ENCODE assay signal across 12 mouse cellular contexts in the genomic region with DNA sequence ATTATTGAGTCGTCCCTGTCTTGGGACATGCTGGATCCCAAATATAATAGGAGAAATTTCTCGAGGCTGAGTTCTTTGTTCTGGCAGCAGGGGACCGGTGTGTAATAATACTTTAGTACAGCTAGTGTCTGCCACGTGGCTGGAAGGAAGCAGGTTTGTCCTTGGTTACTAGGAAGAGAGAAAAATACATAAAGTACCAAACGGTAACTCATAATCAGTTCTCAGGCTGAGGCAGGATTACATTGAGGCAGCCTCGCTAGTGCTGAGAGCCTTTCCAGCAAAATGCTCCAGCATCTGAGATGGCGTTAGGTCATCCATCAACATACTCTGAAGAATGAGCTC. TPM values are rescaled to one million over a fixed set of nuclear protein-coding genes. Genes with fewer than 3 reads are reported as not detected.
DNase-seq lines count a peak whose midpoint lies in the region; ATAC-seq and TF ChIP-seq lines count a peak whose summit lies in the region.
"Had no signal": no experiment of that assay in that cellular context is flagged by ENCODE, and none has a peak within 500 bp of the region (broad histone marks: within the 10 kb centered on the region; RNA-seq: fewer than 3 reads in every experiment).

No protein-coding gene starts in this region.

- H3K4me1 ChIP-seq in embryonic facial prominence, embryonic 12.5 days: no peaks in the 10 kb centered on the region
- no peaks in the 10 kb centered on the region for H3K4me1 ChIP-seq in embryonic facial prominence, embryonic 10.5 days
- no peaks in the 10 kb centered on the region for H3K4me1 ChIP-seq in limb, embryonic 12.5 days (replicated peaks)
- no peaks in the 10 kb centered on the region for H3K4me1 ChIP-seq in limb, embryonic 10.5 days
- H3K4me1 ChIP-seq in embryonic facial prominence, embryonic 14.5 days (ENCODE audit: control insufficient read depth, insufficient read depth, low read length): no peaks in the 10 kb centered on the region
- H3K4me1 ChIP-seq in midbrain, postnatal 0 days (ENCODE audit: insufficient read depth, low read length): 0 out of 2 replicates have a peak, but pooled peaks cover 4% of the 10 kb centered on the region

- H3K9me3 ChIP-seq in embryonic facial prominence, embryonic 12.5 days: no peaks in the 10 kb centered on the region
- no peaks in the 10 kb centered on the region for H3K9me3 ChIP-seq in embryonic facial prominence, embryonic 10.5 days
- no peaks in the 10 kb centered on the region for H3K9me3 ChIP-seq in limb, embryonic 12.5 days
- H3K9me3 ChIP-seq in limb, embryonic 10.5 days (replicated peaks): no peaks in the 10 kb centered on the region
- H3K9me3 ChIP-seq in embryonic facial prominence, embryonic 14.5 days (ENCODE audit: control insufficient read depth, low read length): no peaks in the 10 kb centered on the region
- no peaks in the 10 kb centered on the region for H3K9me3 ChIP-seq in midbrain, postnatal 0 days (ENCODE audit: low read length)

- no peak overlapping the region for H3K4me3 ChIP-seq in embryonic facial prominence, embryonic 12.5 days
- no peak overlapping the region for H3K4me3 ChIP-seq in embryonic facial prominence, embryonic 10.5 days
- H3K4me3 ChIP-seq in limb, embryonic 12.5 days (replicated peaks): no peak overlapping the region
- no peak overlapping the region for H3K4me3 ChIP-seq in limb, embryonic 10.5 days
- H3K4me3 ChIP-seq in embryonic facial prominence, embryonic 14.5 days (ENCODE audit: low read depth, low read length): no peak overlapping the region
- no peak overlapping the region for H3K4me3 ChIP-seq in midbrain, postnatal 0 days (ENCODE audit: low read depth, low read length)

- H3K27me3 ChIP-seq in embryonic facial prominence, embryonic 12.5 days: no peaks in the 10 kb centered on the region
- H3K27me3 ChIP-seq in embryonic facial prominence, embryonic 10.5 days (replicated peaks; ENCODE audit: low read depth, poor library complexity, severe bottlenecking): no peaks in the 10 kb centered on the region
- no peaks in the 10 kb centered on the region for H3K27me3 ChIP-seq in limb, embryonic 12.5 days
- no peaks in the 10 kb centered on the region for H3K27me3 ChIP-seq in limb, embryonic 10.5 days (ENCODE audit: low read depth, poor library complexity, severe bottlenecking)
- H3K27me3 ChIP-seq in embryonic facial prominence, embryonic 14.5 days (replicated peaks; ENCODE audit: control insufficient read depth, insufficient read depth, low read length): no peaks in the 10 kb centered on the region
- H3K27me3 ChIP-seq in midbrain, postnatal 0 days (ENCODE audit: insufficient read depth, low read length): no peaks in the 10 kb centered on the region

- H3K27ac ChIP-seq in embryonic facial prominence, embryonic 12.5 days: peak overlapping the region; percentile 8; the same call in 1 of the 2 replicates
- H3K27ac ChIP-seq in embryonic facial prominence, embryonic 10.5 days (replicated peaks): no peak overlapping the region
- peak overlapping the region; percentile 58; the same call in 1 of the 2 replicates for H3K27ac ChIP-seq in limb, embryonic 12.5 days
- no peak overlapping the region for H3K27ac ChIP-seq in limb, embryonic 10.5 days
- H3K27ac ChIP-seq in embryonic facial prominence, embryonic 14.5 days (replicated peaks; ENCODE audit: low read depth, low read length): peak overlapping the region; percentile 35
- 0 out of 2 replicates have a peak overlapping the region, but pooled peaks have one; percentile 43 for H3K27ac ChIP-seq in midbrain, postnatal 0 days (ENCODE audit: low read depth, low read length)

- no peak overlapping the region for H3K9ac ChIP-seq in embryonic facial prominence, embryonic 12.5 days
- H3K9ac ChIP-seq in limb, embryonic 12.5 days (replicated peaks): no peak overlapping the region
- no peak overlapping the region for H3K9ac ChIP-seq in embryonic facial prominence, embryonic 14.5 days (ENCODE audit: low read depth, low read length)
- no peak overlapping the region for H3K9ac ChIP-seq in midbrain, postnatal 0 days (replicated peaks; ENCODE audit: low read length, poor library complexity, severe bottlenecking)

- H3K4me2 ChIP-seq in embryonic facial prominence, embryonic 12.5 days (replicated peaks): no peak overlapping the region
- H3K4me2 ChIP-seq in limb, embryonic 12.5 days: no peak overlapping the region
- no peak overlapping the region for H3K4me2 ChIP-seq in embryonic facial prominence, embryonic 14.5 days (ENCODE audit: low read depth, low read length)
- H3K4me2 ChIP-seq in midbrain, postnatal 0 days (ENCODE audit: low read depth, low read length, poor library complexity, severe bottlenecking): no peak overlapping the region

- no peak for ATAC-seq in embryonic facial prominence, embryonic 12.5 days (ENCODE audit: insufficient number of reproducible peaks, insufficient read depth, low FRiP score, low TSS enrichment)
- no peak for ATAC-seq in limb, embryonic 12.5 days (ENCODE audit: insufficient number of reproducible peaks, insufficient read depth, low FRiP score, low TSS enrichment, low read depth)
- peak; percentile 42; the same call in 1 of the 2 replicates for ATAC-seq in embryonic facial prominence, embryonic 14.5 days (ENCODE audit: low read depth)
- no peak for ATAC-seq in midbrain, postnatal 0 days (ENCODE audit: low FRiP score)

- TF ChIP-seq CTCF in midbrain, postnatal 0 days (IDR thresholded peaks at IDR 0.05): no peak

- 77% methylated on average over 7 of the region's 7 CpGs for WGBS in embryonic facial prominence, embryonic 12.5 days
- WGBS in embryonic facial prominence, embryonic 10.5 days: 82% methylated on average over 7 of the region's 7 CpGs
- 80% methylated on average over 7 of the region's 7 CpGs for WGBS in limb, embryonic 12.5 days
- WGBS in limb, embryonic 10.5 days: 89% methylated on average over 7 of the region's 7 CpGs
- WGBS in embryonic facial prominence, embryonic 14.5 days: 63% methylated on average over 7 of the region's 7 CpGs
- WGBS in midbrain, postnatal 0 days: 35% methylated on average over 7 of the region's 7 CpGs

- DNase-seq in embryonic facial prominence, embryonic 10.5 days (ENCODE audit: low spot score): no peak
- DNase-seq in limb, embryonic 10.5 days (ENCODE audit: low spot score): no peak
- DNase-seq in embryonic facial prominence, embryonic 14.5 days (ENCODE audit: low spot score): no peak
- peak; percentile 32 for DNase-seq in midbrain, postnatal 0 days (ENCODE audit: low spot score)
- DNase-seq in thymus, postnatal 10 days (ENCODE audit: low spot score in 2 of 2): no peak
- no peak for DNase-seq in heart, adult 9 months (ENCODE audit: low spot score in 2 of 2)
- DNase-seq: adrenal gland, adult 2 months; cerebellum, adult 11 months; kidney, adult 18-20 months; thymus, postnatal 36 days had no signal

- peaks cover 61% of the 10 kb centered on the region for H3K36me3 ChIP-seq in embryonic facial prominence, embryonic 12.5 days
- peaks cover 80% of the 10 kb centered on the region for H3K36me3 ChIP-seq in embryonic facial prominence, embryonic 10.5 days (replicated peaks)
- peaks cover 69% of the 10 kb centered on the region for H3K36me3 ChIP-seq in limb, embryonic 12.5 days
- H3K36me3 ChIP-seq in limb, embryonic 10.5 days: peaks cover 74% of the 10 kb centered on the region
- H3K36me3 ChIP-seq in embryonic facial prominence, embryonic 14.5 days (ENCODE audit: control insufficient read depth, insufficient read depth, low read length): peaks cover 55% of the 10 kb centered on the region
- no peaks in the 10 kb centered on the region for H3K36me3 ChIP-seq in midbrain, postnatal 0 days (ENCODE audit: insufficient read depth, low read length)

RNA-seq across cellular contexts. Expression of a gene that starts 17.6 kb away (rescaled TPM):
- 372 and 387 TPM in 2 replicates for polyA plus RNA-seq in embryonic facial prominence, embryonic 12.5 days (2016; fragmentation: Nextera tagmentation; extraction: Ambion mirVana)
- 534 and 541 TPM in 2 replicates for polyA plus RNA-seq in embryonic facial prominence, embryonic 10.5 days (2016; fragmentation: Nextera tagmentation; extraction: Ambion mirVana)
- 434 and 459 TPM in 2 replicates for polyA plus RNA-seq in limb, embryonic 12.5 days (2016; fragmentation: Nextera tagmentation; extraction: Ambion mirVana)
- polyA plus RNA-seq in limb, embryonic 10.5 days (2016; fragmentation: Nextera tagmentation; extraction: Ambion mirVana): 546 and 560 TPM in 2 replicates
- 397 and 436 TPM in 2 replicates for polyA plus RNA-seq in embryonic facial prominence, embryonic 14.5 days (2014; fragmentation: Nextera tagmentation; extraction: Ambion mirVana)
- total RNA-seq in midbrain, postnatal 0 days (2014; rRNA removed): 19.4 and 38.1 TPM in 2 replicates
- 23.7 and 25.5 TPM in 2 replicates for polyA plus RNA-seq in midbrain, postnatal 0 days (2015; fragmentation: Nextera tagmentation; extraction: Ambion mirVana)

Comparison
In these comparisons a context has a peak if more than half of its experiments do, and no peak if none do; other contexts are left out.
1. H3K27ac ChIP-seq: peak in embryonic facial prominence, embryonic 12.5 days (single experiment), limb, embryonic 12.5 days (single experiment), embryonic facial prominence, embryonic 14.5 days (single experiment) and midbrain, postnatal 0 days (single experiment); none in embryonic facial prominence, embryonic 10.5 days (single experiment) and limb, embryonic 10.5 days (single experiment).
2. RNA of a gene that starts 17.6 kb away (polyA plus RNA-seq): 546 to 560 TPM in limb, embryonic 10.5 days, 534 to 541 TPM in embryonic facial prominence, embryonic 10.5 days, 434 to 459 TPM in limb, embryonic 12.5 days, 397 to 436 TPM in embryonic facial prominence, embryonic 14.5 days and 372 to 387 TPM in embryonic facial prominence, embryonic 12.5 days; 23.7 to 25.5 TPM in midbrain, postnatal 0 days; every median in the first group is over 10 times any median in the second.